Mouse (Mus musculus) lung, embryonic 15.5 days (tissue): ENCODE results near the gene Ppp1r36. TPM values are rescaled to one million over a fixed set of nuclear protein-coding genes. Genes with fewer than 3 reads are reported as not detected.
A peak's percentile ranks its signal among the peaks of the same experiment; 100 is the strongest.

ENCODE experiments used
- ATAC-seq: fragments of 200-750 bp; cut with Nextera tagmentation; 2 replicates; pipeline ENCODE4 v1.8.0; 2017; ENCODE audit warnings: moderate number of reproducible peaks, borderline replicate concordance; ENCODE audit not compliant: low FRiP score, low TSS enrichment; ENCODE audit errors: extremely low read depth
- H3K27ac ChIP-seq: fragments of 300-500 bp; sonication (generic); 2 replicates; pipeline ENCODE4 v1.5.1; 2015; ENCODE audit warnings: moderate library complexity, mild to moderate bottlenecking, inconsistent platforms
- H3K27me3 ChIP-seq: fragments of 300-500 bp; sonication (generic); 2 replicates; pipeline ENCODE4 v1.6.1; 2015; ENCODE audit warnings: inconsistent platforms
- H3K36me3 ChIP-seq: fragments of 300-500 bp; sonication (generic); 2 replicates; pipeline ENCODE4 v1.6.1; 2015; ENCODE audit warnings: inconsistent platforms
- H3K4me1 ChIP-seq: fragments of 300-500 bp; sonication (generic); 2 replicates; pipeline ENCODE4 v1.6.1; 2015; ENCODE audit warnings: inconsistent platforms
- H3K4me2 ChIP-seq: fragments of 300-500 bp; sonication (generic); 2 replicates; pipeline ENCODE4 v1.6.1; 2015; ENCODE audit warnings: inconsistent platforms, mild to moderate bottlenecking, moderate library complexity
- H3K4me3 ChIP-seq: fragments of 300-500 bp; sonication (generic); 2 replicates; pipeline ENCODE4 v1.5.1; 2015; ENCODE audit warnings: mild to moderate bottlenecking, inconsistent platforms
- H3K9ac ChIP-seq: fragments of 300-500 bp; sonication (generic); 2 replicates; pipeline ENCODE4 v1.6.1; 2015; ENCODE audit warnings: inconsistent platforms
- H3K9me3 ChIP-seq: fragments of 300-500 bp; sonication (generic); 2 replicates; pipeline ENCODE4 v1.6.1; 2016; ENCODE audit warnings: inconsistent platforms
- WGBS: fragments of 180-500 bp; shearing (Covaris S2); methylation state at CpG from one replicate; pipeline ENCODE4 v1.1.7; 2015; 5-methylcytosine and 5-hydroxymethylcytosine counted together
- polyA plus RNA-seq: library from polyadenylated mRNA; unstranded; fragments of >200 nt; fragmentation: Nextera tagmentation; extraction: Ambion mirVana; gene quantifications from 2 replicates; pipeline ENCODE4 v1.2.1, GENCODE M21; 2015

Ppp1r36 gene
- polyA plus RNA-seq, 1 experiment from 2014 or later, result 5.0 TPM

GRCm38 (mm10) chr12:76402991-76403885, 14.1 kb upstream of the Ppp1r36 start:
- peak; percentile 90 for ATAC-seq
- WGBS, result 2% methylated on average over 50 of the region's 54 CpGs
- peak overlapping the region; percentile 61 for H3K4me3 ChIP-seq

DNA sequence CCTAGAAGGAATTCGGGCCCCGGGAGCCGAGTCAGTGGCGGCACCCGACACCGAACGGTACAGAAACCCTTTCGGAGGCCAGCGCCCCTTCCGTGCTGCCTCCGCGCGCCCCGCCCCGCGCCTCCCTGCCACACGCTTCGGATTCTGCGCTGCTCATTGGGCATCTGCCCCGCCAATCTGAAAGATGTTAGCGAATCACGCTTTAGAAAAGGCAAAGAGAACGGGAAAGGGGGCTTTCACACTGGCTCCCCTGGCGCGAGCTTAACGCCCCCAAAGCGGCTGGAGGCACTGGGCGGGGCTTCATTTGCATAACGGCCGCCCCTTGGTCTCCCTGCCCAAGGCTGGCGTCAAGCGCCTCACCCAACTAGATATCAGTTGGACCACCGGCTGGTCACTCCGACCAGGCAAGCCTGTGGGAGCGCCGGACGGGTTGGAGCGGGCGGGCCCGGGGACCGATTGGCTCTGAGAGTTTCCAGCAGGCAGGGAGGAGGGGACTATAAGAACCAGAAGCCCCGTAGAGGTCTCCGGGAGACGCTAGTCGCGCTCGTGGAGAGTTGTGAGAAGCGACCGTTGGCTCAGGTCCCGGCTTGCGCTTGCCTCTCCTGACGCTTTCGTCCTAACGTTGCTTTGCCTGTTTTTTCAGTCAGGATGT, 13.3 kb upstream of the Ppp1r36 start, which contains the start of gene Hspa2:
Gene Hspa2, plus strand, starts transcription at position 291 of the 652 bp plus-strand sequence.
- peak; percentile 98 for ATAC-seq
- Histone ChIP-seq H3K36me3 (no peaks in the 10 kb centered on the region), H3K9me3 (no peaks in the 10 kb centered on the region), H3K27me3 (peaks cover 33% of the 10 kb centered on the region), H3K9ac (peak within 1 kb of the TSS; percentile 65), H3K27ac (peak within 1 kb of the TSS; percentile 94), H3K4me1 (peaks cover 30% of the 10 kb centered on the region), H3K4me2 (peak within 1 kb of the TSS; percentile 87), H3K4me3 (peak within 1 kb of the TSS; percentile 61)
- 0% methylated on average over 54 of the region's 54 CpGs for WGBS

More at GRCm38 (mm10) chr12:76402991-76403885, 14.1 kb upstream of the Ppp1r36 start:
- peak overlapping the region; percentile 94 for H3K27ac ChIP-seq
- peak overlapping the region; percentile 87 for H3K4me2 ChIP-seq
- no peaks in the 10 kb centered on the region for H3K9me3 ChIP-seq
- H3K27me3 ChIP-seq, result peaks cover 33% of the 10 kb centered on the region
- H3K36me3 ChIP-seq, result no peaks in the 10 kb centered on the region
- H3K9ac ChIP-seq, result peak overlapping the region; percentile 65
- H3K4me1 ChIP-seq, result peaks cover 33% of the 10 kb centered on the region

GRCm38 (mm10) chr12:76404836-76405182, 12.5 kb upstream of the Ppp1r36 start:
- no peak for ATAC-seq
- Histone ChIP-seq H3K27me3 (peaks cover 33% of the 10 kb centered on the region), H3K4me1 (peaks cover 30% of the 10 kb centered on the region), H3K27ac (no peak overlapping the region), H3K36me3 (no peaks in the 10 kb centered on the region), H3K4me2 (peak overlapping the region; percentile 87), H3K9me3 (no peaks in the 10 kb centered on the region), H3K4me3 (peak overlapping the region; percentile 61), H3K9ac (peak overlapping the region; percentile 39; the same call in 1 of the 2 replicates)
- WGBS, result 9% methylated on average over 20 of the region's 20 CpGs

- peaks cover 30% of the 10 kb centered on the region for H3K4me1 ChIP-seq
- no peak overlapping the region for H3K9ac ChIP-seq
Observed at GRCm38 (mm10) chr12:76405183-76405970, 12.0 kb upstream of the Ppp1r36 start.

GRCm38 (mm10) chr12:76405971-76406370, 11.4 kb upstream of the Ppp1r36 start:
- H3K4me2 ChIP-seq, result peak overlapping the region; percentile 87
- ATAC-seq, result no peak
- peaks cover 33% of the 10 kb centered on the region for H3K27me3 ChIP-seq
- 2% methylated on average over 23 of the region's 23 CpGs for WGBS
- no peak overlapping the region for H3K27ac ChIP-seq
- no peaks in the 10 kb centered on the region for H3K36me3 ChIP-seq
- peaks cover 30% of the 10 kb centered on the region for H3K4me1 ChIP-seq
- H3K9ac ChIP-seq, result no peak overlapping the region
- H3K9me3 ChIP-seq, result no peaks in the 10 kb centered on the region
- H3K4me3 ChIP-seq, result peak overlapping the region; percentile 61

More at GRCm38 (mm10) chr12:76405183-76405970, 12.0 kb upstream of the Ppp1r36 start:
- 3% methylated on average over 64 of the region's 64 CpGs for WGBS
- H3K4me3 ChIP-seq, result peak overlapping the region; percentile 61
- H3K36me3 ChIP-seq, result no peaks in the 10 kb centered on the region
- H3K9me3 ChIP-seq, result no peaks in the 10 kb centered on the region
- peak overlapping the region; percentile 87 for H3K4me2 ChIP-seq
- H3K27me3 ChIP-seq, result peaks cover 33% of the 10 kb centered on the region
- no peak overlapping the region for H3K27ac ChIP-seq
- no peak for ATAC-seq

GRCm38 (mm10) chr12:76407184-76407583, 10.2 kb upstream of the Ppp1r36 start:
- Histone ChIP-seq H3K4me3 (no peak overlapping the region), H3K9ac (no peak overlapping the region), H3K27ac (no peak overlapping the region), H3K9me3 (no peaks in the 10 kb centered on the region), H3K4me2 (no peak overlapping the region), H3K4me1 (peaks cover 30% of the 10 kb centered on the region), H3K36me3 (no peaks in the 10 kb centered on the region), H3K27me3 (peaks cover 33% of the 10 kb centered on the region)
- WGBS, result 43% methylated on average over 1 of the region's 1 CpGs
- ATAC-seq, result no peak

- Histone ChIP-seq H3K36me3 (no peaks in the 10 kb centered on the region), H3K4me3 (no peak overlapping the region), H3K4me1 (peaks cover 23% of the 10 kb centered on the region), H3K9ac (no peak overlapping the region), H3K9me3 (no peaks in the 10 kb centered on the region), H3K27me3 (peaks cover 33% of the 10 kb centered on the region), H3K27ac (no peak overlapping the region), H3K4me2 (no peak overlapping the region)
- ATAC-seq, result no peak
- WGBS, result 49% methylated on average over 4 of the region's 4 CpGs
Observed at GRCm38 (mm10) chr12:76409166-76409565, 8.2 kb upstream of the Ppp1r36 start.

DNA sequence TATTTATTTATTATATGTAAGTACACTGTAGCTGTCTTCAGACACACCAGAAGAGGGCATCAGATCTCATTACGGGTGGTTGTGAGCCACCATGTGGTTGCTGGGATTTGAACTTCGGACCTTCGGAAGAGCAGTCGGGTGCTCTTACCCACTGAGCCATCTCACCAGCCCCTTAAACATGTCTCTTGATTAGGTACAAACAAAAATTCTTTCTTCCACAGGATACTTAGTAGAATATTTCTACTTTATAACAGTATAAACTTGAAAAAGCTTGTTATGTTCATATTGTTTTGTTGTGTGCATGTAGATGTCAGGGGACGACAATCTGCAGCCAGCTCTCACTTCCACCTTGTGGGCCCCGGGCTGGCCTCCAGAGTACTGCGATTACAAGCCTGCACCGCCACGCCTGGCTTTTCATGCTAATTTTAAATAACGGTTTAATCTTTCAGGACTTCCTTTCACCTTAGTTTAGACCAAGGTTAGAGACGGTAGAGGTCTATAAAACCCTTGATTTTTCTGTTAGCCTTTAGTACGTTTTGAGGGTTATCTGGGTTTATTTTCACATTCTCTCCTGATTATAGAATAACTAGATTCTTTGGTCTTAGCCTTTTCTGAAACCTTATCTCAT, 1.8 kb upstream of the Ppp1r36 start:
- Histone ChIP-seq H3K27ac (no peak overlapping the region), H3K9ac (no peak overlapping the region)
- 77% methylated on average over 12 of the region's 12 CpGs for WGBS

GRCm38 (mm10) chr12:76418346-76418745, 1.0 kb downstream of the Ppp1r36 start:
- peaks cover 5% of the 10 kb centered on the region; the same call in 1 of the 2 replicates for H3K4me1 ChIP-seq
- H3K27ac ChIP-seq, result no peak overlapping the region
- H3K9ac ChIP-seq, result no peak overlapping the region
- H3K4me3 ChIP-seq, result no peak overlapping the region
- no peaks in the 10 kb centered on the region for H3K9me3 ChIP-seq
- no peaks in the 10 kb centered on the region for H3K27me3 ChIP-seq
- no peak overlapping the region for H3K4me2 ChIP-seq
- H3K36me3 ChIP-seq, result no peaks in the 10 kb centered on the region
- 90% methylated on average over 5 of the region's 5 CpGs for WGBS
- no peak for ATAC-seq

More for the DNA sequence above, 1.8 kb upstream of the Ppp1r36 start:
- H3K4me1 ChIP-seq, result peaks cover 5% of the 10 kb centered on the region; the same call in 1 of the 2 replicates
- H3K4me2 ChIP-seq, result no peak overlapping the region
- no peaks in the 10 kb centered on the region for H3K36me3 ChIP-seq
- no peaks in the 10 kb centered on the region for H3K9me3 ChIP-seq
- no peak overlapping the region for H3K4me3 ChIP-seq
- no peak for ATAC-seq
- H3K27me3 ChIP-seq, result no peaks in the 10 kb centered on the region

GRCm38 (mm10) chr12:76425256-76425655, 7.9 kb downstream of the Ppp1r36 start:
- 88% methylated on average over 3 of the region's 3 CpGs for WGBS
- Histone ChIP-seq H3K27me3 (0 out of 2 replicates have a peak, but pooled peaks cover 4% of the 10 kb centered on the region), H3K4me3 (no peak overlapping the region), H3K36me3 (no peaks in the 10 kb centered on the region), H3K4me1 (no peaks in the 10 kb centered on the region), H3K27ac (no peak overlapping the region), H3K9me3 (no peaks in the 10 kb centered on the region), H3K9ac (no peak overlapping the region), H3K4me2 (no peak overlapping the region)
- no peak for ATAC-seq

DNA sequence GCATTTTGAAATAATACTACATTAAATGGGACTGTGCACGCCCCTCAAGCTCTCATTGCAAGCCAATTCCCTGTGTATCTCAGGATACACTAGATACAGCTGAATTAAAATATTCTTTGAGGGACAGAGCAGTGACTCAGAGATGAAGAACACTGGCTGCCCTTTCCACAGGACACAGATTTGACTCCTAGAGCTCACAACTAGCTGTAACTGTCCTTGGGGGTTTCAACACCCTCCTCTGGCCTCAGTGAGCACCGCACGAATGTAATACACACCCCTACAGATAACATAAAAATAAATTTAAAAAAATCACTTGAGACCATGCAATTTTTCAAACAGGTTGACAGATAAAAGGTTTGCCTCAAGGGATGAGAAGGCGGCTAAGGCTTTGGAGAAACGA, 10.2 kb downstream of the Ppp1r36 start:
- H3K27me3 ChIP-seq, result 0 out of 2 replicates have a peak, but pooled peaks cover 4% of the 10 kb centered on the region
- no peak overlapping the region for H3K4me2 ChIP-seq
- H3K4me1 ChIP-seq, result no peaks in the 10 kb centered on the region
- H3K4me3 ChIP-seq, result no peak overlapping the region
- no peaks in the 10 kb centered on the region for H3K9me3 ChIP-seq
- 45% methylated on average over 5 of the region's 5 CpGs for WGBS
- no peak overlapping the region for H3K27ac ChIP-seq
- no peak overlapping the region for H3K9ac ChIP-seq
- H3K36me3 ChIP-seq, result no peaks in the 10 kb centered on the region
- ATAC-seq, result no peak
